Mouse (Mus musculus) erythroblast, embryonic 14.5 days (primary cell): ENCODE results near the gene Twf2.

ENCODE experiments used
- GATA1 ChIP-seq: IDR thresholded peaks from 2 replicates; pipeline ENCODE4 v1.6.1; 2012; ENCODE audit warnings: low read length, inconsistent platforms, mixed read lengths
- TAL1 ChIP-seq: IDR thresholded peaks from 3 replicates; pipeline ENCODE4 v1.6.1; 2012; ENCODE audit warnings: low read length, inconsistent platforms, mixed read lengths

DNA sequence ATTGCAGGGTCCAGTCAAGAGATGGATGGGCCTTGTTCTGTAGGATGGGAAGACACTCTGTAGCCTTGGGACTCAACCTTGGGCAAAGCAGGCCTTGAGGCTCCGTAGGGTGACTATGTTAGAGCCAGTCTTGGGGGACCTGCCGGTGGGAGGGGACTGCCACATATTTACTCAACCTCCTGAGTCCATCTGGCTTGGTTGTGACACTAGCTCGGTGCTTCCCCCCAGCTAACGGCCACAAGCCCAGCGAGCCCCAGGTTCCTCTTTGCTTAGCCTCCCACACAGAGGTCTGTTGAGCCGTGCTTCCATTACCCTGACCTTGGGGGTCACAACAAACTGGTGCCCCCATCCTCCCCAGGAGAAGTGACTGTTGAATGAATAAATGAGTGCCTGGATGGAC lies 58.1 kb downstream of the Twf2 start:
- TF ChIP-seq TAL1 (no peak), GATA1 (no peak)
